Mouse (Mus musculus) heart, adult 9 months (tissue): ENCODE data around the gene Sdc4.

Experiments used
- DNase-seq, 2 experiments: peaks; one replicate each; pipeline ENCODE4 v3.0.0; 2022; ENCODE audit warnings: low spot score in 2 of 2

Sdc4 gene

GRCm38 (mm10) chr2:164403396-164404081, 40.1 kb downstream of the Sdc4 start:
- no peak for DNase-seq

- peak in 1 of 2 experiments; percentile 60 for DNase-seq
Observed at GRCm38 (mm10) chr2:164402906-164403305, 40.8 kb downstream of the Sdc4 start, which contains the start of gene Rbpjl. Rbpjl (plus strand) TSS chr2:164403141.

- DNase-seq = no peak
Observed at GRCm38 (mm10) chr2:164396911-164397310, 46.8 kb downstream of the Sdc4 start.

- no peak for DNase-seq
Observed at GRCm38 (mm10) chr2:164396076-164396475, 47.6 kb downstream of the Sdc4 start.

GRCm38 (mm10) chr2:164393126-164393525, 50.6 kb downstream of the Sdc4 start:
- no peak for DNase-seq

- DNase-seq = peak; percentile 29 to 49
Observed at GRCm38 (mm10) chr2:164389499-164389898, 54.2 kb downstream of the Sdc4 start.

- DNase-seq = no peak
Observed at GRCm38 (mm10) chr2:164389020-164389419, 54.7 kb downstream of the Sdc4 start, which contains the start of gene Slpi. Slpi (minus strand) TSS chr2:164389095.

- DNase-seq = no peak
Observed at GRCm38 (mm10) chr2:164386953-164387352, 56.7 kb downstream of the Sdc4 start.

- no peak for DNase-seq
Observed at GRCm38 (mm10) chr2:164385927-164386763, 57.5 kb downstream of the Sdc4 start.

GRCm38 (mm10) chr2:164383656-164384399, 59.9 kb downstream of the Sdc4 start:
- no peak for DNase-seq

GRCm38 (mm10) chr2:164382971-164383370, 60.7 kb downstream of the Sdc4 start:
- no peak for DNase-seq

- no peak for DNase-seq
Observed at GRCm38 (mm10) chr2:164381726-164382125, 62.0 kb downstream of the Sdc4 start.

GRCm38 (mm10) chr2:164377478-164378426, 65.9 kb downstream of the Sdc4 start:
- no peak for DNase-seq
